ENCODE assay signal across 8 mouse cellular contexts in the genomic region with DNA sequence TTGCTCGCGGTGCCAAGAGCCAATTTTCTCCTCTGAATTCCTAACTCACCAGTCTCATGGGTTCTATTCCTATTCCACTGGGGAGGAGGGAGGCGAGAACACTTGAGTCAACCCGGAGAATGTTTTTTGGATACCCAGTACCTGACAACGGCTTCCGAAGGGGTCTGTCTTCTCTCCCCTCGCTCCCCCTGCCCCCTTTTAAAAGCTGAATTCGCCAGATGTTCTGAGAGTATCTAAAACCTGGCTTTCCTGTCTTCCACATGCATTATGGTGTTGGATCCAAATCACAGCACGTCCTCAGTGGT. TPM values are rescaled to one million over a fixed set of nuclear protein-coding genes. Genes with fewer than 3 reads are reported as not detected.
DNase-seq lines count a peak whose midpoint lies in the region; ATAC-seq lines count a peak whose summit lies in the region.

No protein-coding gene starts in this region.

- H3K4me3 ChIP-seq in kidney, embryonic 16.5 days (ENCODE audit: low read length) = peak overlapping the region; percentile 43
- peak overlapping the region; percentile 50 for H3K4me3 ChIP-seq in brown adipose tissue, adult 24 weeks (ENCODE audit: insufficient read depth, low read depth, low read length)
- H3K4me3 ChIP-seq in hindbrain, embryonic 11.5 days (ENCODE audit: low read depth, low read length) = peak overlapping the region; percentile 9; the same call in 1 of the 2 replicates
- H3K4me3 ChIP-seq in midbrain, embryonic 11.5 days (ENCODE audit: low read depth, low read length) = peak overlapping the region; percentile 24

- H3K9me3 ChIP-seq in kidney, embryonic 16.5 days (ENCODE audit: low read length) = no peaks in the 10 kb centered on the region
- H3K9me3 ChIP-seq in hindbrain, embryonic 11.5 days (ENCODE audit: control insufficient read depth, low read length) = no peaks in the 10 kb centered on the region
- H3K9me3 ChIP-seq in midbrain, embryonic 11.5 days (ENCODE audit: control insufficient read depth, low read length) = no peaks in the 10 kb centered on the region

- H3K4me1 ChIP-seq in kidney, embryonic 16.5 days (ENCODE audit: insufficient read depth, low read length) = peaks cover 42% of the 10 kb centered on the region
- H3K4me1 ChIP-seq in brown adipose tissue, adult 24 weeks (ENCODE audit: control insufficient read depth, insufficient read depth, insufficient read length, low read length) = peaks cover 4% of the 10 kb centered on the region
- H3K4me1 ChIP-seq in hindbrain, embryonic 11.5 days (replicated peaks; ENCODE audit: control insufficient read depth, insufficient read depth, low read length) = 0 out of 2 replicates have a peak, but pooled peaks cover 12% of the 10 kb centered on the region
- H3K4me1 ChIP-seq in midbrain, embryonic 11.5 days (ENCODE audit: control insufficient read depth, insufficient read depth, low read length) = peaks cover 8% of the 10 kb centered on the region

- peak overlapping the region; percentile 71 for H3K4me2 ChIP-seq in kidney, embryonic 16.5 days (replicated peaks; ENCODE audit: low read depth, low read length)
- peak overlapping the region; percentile 51 for H3K4me2 ChIP-seq in hindbrain, embryonic 11.5 days (replicated peaks; ENCODE audit: low read depth, low read length)
- H3K4me2 ChIP-seq in midbrain, embryonic 11.5 days = peak overlapping the region; percentile 52

- H3K27ac ChIP-seq in kidney, embryonic 16.5 days (ENCODE audit: low read length) = no peak overlapping the region
- peak overlapping the region; percentile 83 for H3K27ac ChIP-seq in brown adipose tissue, adult 24 weeks (replicated peaks; ENCODE audit: low read depth, low read length)
- H3K27ac ChIP-seq in hindbrain, embryonic 11.5 days (ENCODE audit: low read depth, low read length) = no peak overlapping the region
- no peak overlapping the region for H3K27ac ChIP-seq in midbrain, embryonic 11.5 days (ENCODE audit: low read depth, low read length)

- no peak for DNase-seq in kidney, adult 9 months
- no peak for DNase-seq in hindbrain, embryonic 11.5 days (ENCODE audit: low spot score)
- DNase-seq in midbrain, embryonic 11.5 days (ENCODE audit: low spot score, missing footprints) = peak; percentile 93
- no peak for DNase-seq in MN1 (ENCODE audit: low spot score)
- DNase-seq in layer of hippocampus, postnatal 14 days (ENCODE audit: low spot score in 2 of 2) = no peak
- no peak for DNase-seq in thymus, postnatal 25 days

- H3K36me3 ChIP-seq in kidney, embryonic 16.5 days (ENCODE audit: insufficient read depth, low read length) = no peaks in the 10 kb centered on the region
- H3K36me3 ChIP-seq in hindbrain, embryonic 11.5 days (ENCODE audit: control insufficient read depth, insufficient read depth, low read length) = no peaks in the 10 kb centered on the region
- H3K36me3 ChIP-seq in midbrain, embryonic 11.5 days (ENCODE audit: control insufficient read depth, insufficient read depth, low read length) = no peaks in the 10 kb centered on the region

- 23% methylated on average over 9 of the region's 9 CpGs for WGBS in kidney, embryonic 16.5 days
- 19% methylated on average over 9 of the region's 9 CpGs for WGBS in hindbrain, embryonic 11.5 days
- 24% methylated on average over 9 of the region's 9 CpGs for WGBS in midbrain, embryonic 11.5 days

- 0 out of 2 replicates have a peak overlapping the region, but pooled peaks have one; percentile 46 for H3K9ac ChIP-seq in kidney, embryonic 16.5 days (replicated peaks; ENCODE audit: low read length)
- no peak overlapping the region for H3K9ac ChIP-seq in hindbrain, embryonic 11.5 days (ENCODE audit: low read depth, low read length)
- no peak overlapping the region for H3K9ac ChIP-seq in midbrain, embryonic 11.5 days (ENCODE audit: low read length)

- H3K27me3 ChIP-seq in kidney, embryonic 16.5 days (ENCODE audit: insufficient read depth, low read length) = peaks cover 6% of the 10 kb centered on the region; the same call in 1 of the 2 replicates
- peaks cover 11% of the 10 kb centered on the region for H3K27me3 ChIP-seq in hindbrain, embryonic 11.5 days (ENCODE audit: control insufficient read depth, insufficient read depth, low read length)
- H3K27me3 ChIP-seq in midbrain, embryonic 11.5 days (ENCODE audit: control insufficient read depth, insufficient read depth, low read length) = peaks cover 43% of the 10 kb centered on the region

- ATAC-seq in kidney, embryonic 16.5 days (ENCODE audit: low FRiP score, low TSS enrichment) = no peak
- ATAC-seq in hindbrain, embryonic 11.5 days (ENCODE audit: low FRiP score) = no peak
- ATAC-seq in midbrain, embryonic 11.5 days (ENCODE audit: low FRiP score) = no peak

RNA-seq across cellular contexts. Expression of a gene that starts 46.0 kb away (rescaled TPM):
- polyA plus RNA-seq in kidney, embryonic 16.5 days (2015; fragmentation: Nextera tagmentation; extraction: Ambion mirVana) = 8.2 and 9.1 TPM in 2 replicates
- 11.4 and 13.3 TPM in 2 replicates for polyA plus RNA-seq in brown adipose tissue, adult 24 weeks (2012; ENCODE audit: insufficient read depth, insufficient read length, missing spikeins)
- 12.5 and 16.1 TPM in 2 replicates for polyA plus RNA-seq in hindbrain, embryonic 11.5 days (2014; fragmentation: Nextera tagmentation; extraction: Ambion mirVana)
- 9.0 and 9.8 TPM in 2 replicates for polyA plus RNA-seq in midbrain, embryonic 11.5 days (2014; fragmentation: Nextera tagmentation; extraction: Ambion mirVana)
- 10 to 100 TPM; 74.8 to 75.7 TPM for total RNA-seq in layer of hippocampus, postnatal 14 days (2021)
